Mouse (Mus musculus) lung, postnatal 25 days (tissue): Measurements from ENCODE around the gene Spon1.

ENCODE experiments used
- DNase-seq: peaks from one replicate; pipeline ENCODE4 v3.0.0; 2022; ENCODE audit warnings: low spot score

Gene Spon1

DNA sequence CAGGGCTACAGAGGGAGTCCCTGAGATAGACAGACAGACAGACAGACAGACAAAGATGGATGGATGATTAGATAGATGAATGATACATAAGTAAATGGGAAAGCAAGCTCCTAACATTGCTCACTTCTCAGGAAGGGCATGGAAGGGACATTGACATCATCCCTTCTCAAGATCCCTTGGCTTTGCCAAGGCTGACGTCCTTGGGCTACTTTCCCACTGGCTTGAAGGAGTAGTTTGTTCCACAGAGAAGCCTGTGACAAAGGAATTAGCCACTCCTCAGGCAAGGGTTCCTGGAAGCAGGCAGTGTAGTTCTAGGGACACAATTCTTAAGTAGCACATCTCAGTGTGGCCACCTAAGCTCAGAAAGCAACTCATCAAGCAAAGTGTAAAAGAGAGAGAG is 296.7 kb downstream of the Spon1 start:
- no peak for DNase-seq

DNA sequence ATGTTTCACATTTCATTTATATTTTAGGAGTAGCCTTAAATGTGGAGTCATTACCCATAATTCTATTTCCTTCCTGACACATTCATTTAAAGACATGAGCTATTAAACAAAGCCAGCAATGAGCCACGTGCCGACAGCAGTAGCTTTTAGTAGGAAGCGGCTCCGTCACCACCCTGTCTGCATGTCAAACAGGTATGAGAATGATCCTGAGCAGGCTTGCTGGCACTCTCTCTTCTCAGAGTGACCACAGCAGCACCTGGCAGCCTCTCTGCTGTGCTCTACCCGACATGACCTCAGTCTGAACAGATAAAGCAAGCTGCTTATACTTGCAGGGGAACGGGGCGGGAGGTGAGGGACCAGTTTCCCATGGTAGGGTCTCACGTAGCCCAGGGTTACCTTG is 297.7 kb downstream of the Spon1 start:
- no peak for DNase-seq

DNA sequence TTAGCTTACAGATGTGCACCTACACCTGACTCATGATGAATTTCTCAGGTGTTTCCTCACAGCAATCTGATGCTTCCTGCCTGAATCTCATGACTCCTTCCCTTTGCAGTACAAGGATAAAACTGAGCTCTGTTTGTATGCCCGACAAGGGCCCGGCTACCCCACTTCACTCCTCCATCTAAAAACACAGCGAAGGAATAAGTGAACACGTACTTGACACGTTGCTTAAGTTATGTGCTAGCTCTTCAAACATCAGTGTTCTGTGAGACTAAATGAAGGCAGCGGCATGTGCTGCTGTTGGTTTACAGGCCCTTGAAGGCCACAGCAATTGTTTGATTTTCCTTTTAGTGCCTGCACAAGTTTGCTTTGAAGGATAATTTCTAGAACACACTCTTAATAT is 298.2 kb downstream of the Spon1 start:
- DNase-seq = no peak

DNA sequence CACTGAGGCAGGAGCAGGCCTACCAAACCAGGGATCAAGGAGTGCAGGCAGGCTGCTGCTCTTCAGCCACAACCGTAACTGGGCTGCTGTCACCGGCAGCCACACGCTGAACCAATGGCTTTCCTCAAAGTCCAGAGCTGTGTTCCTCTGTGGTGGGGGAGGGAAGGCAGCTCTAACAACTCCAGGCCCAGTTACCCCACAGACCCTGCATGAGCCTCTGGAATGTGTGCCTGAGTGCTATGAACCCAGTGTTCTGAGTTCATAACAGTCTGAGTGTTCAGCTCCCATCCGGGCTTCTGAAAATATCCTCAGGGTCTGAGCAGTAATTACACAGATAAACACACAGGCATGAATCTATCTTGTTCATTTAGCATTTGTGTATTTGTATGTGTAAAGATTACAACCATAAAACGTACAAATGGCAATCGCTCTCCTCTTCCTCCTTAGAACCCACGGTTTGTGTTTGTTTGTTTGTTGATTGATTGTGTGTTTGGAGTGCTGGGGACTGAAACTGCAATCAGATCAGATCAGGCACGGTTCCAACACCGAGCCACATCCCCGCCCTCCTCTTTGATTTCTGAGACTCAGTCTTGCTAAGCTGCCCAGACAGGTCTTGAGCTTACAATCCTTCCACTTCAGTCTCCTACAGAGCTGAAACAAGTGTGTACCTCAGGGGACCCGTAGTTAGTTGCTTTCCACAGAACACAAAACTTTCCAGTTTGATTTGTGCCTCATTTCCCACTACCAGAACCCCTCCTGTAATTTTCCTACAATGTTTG is 299.8 kb downstream of the Spon1 start:
- no peak for DNase-seq

DNA sequence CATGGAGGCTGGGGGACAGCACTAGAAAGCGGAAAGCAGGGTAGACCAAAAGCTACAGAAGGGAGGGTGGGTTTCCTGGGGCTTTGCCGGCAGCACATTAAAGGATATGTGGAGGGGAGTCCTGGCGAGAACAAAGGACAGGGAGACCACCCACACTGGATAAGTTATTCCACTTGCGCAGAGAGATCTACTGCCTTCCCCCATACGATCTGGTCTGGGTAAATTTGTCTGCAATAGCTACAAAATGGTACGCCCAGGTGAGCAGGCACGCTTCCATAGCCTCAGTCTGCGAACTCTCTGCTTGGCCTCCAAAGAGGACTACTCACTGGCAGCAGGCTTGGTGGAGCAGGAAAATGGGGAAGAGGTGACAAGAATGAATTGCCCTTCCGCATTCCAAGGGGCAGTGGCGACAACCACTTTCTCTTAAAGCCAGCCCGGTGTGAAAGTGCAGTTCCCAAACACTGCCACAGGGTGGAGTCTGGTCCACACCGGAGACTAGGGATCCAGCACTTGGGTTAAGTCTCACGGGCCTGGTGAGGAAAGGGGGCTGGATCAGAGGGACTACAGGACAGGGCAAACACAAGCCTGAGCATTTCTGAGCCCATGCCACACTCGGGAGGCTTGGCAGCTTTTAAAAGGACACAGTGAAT is 300.9 kb downstream of the Spon1 start:
- peak; percentile 93 for DNase-seq

DNA sequence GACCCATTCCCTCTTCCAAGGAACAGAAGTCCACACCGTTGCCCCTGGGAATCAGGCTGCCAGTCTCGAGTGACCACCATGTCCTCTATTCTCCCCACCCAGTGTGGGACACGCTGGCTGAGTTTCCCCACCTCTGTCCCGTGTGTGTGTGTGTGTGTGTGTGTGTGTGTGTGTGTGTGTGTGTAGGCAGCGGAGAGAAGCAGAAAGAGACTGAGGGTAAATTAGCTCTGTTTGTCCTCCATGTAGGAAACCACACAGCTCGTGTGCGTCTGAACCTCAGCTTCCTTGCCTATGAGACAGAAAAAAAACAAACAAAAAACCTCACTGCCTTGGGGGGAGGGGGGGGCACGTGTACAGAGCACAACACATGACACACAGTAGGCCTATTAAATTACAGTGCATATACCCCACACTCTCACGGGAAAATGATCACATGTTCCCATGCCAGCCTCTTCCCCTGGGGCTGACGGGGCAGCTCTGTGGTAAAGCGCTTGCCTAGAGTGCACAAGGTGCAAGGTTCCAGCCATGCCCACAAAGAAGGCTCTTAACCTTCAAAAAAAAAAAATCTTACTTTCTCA is 303.2 kb downstream of the Spon1 start:
- DNase-seq = no peak

DNA sequence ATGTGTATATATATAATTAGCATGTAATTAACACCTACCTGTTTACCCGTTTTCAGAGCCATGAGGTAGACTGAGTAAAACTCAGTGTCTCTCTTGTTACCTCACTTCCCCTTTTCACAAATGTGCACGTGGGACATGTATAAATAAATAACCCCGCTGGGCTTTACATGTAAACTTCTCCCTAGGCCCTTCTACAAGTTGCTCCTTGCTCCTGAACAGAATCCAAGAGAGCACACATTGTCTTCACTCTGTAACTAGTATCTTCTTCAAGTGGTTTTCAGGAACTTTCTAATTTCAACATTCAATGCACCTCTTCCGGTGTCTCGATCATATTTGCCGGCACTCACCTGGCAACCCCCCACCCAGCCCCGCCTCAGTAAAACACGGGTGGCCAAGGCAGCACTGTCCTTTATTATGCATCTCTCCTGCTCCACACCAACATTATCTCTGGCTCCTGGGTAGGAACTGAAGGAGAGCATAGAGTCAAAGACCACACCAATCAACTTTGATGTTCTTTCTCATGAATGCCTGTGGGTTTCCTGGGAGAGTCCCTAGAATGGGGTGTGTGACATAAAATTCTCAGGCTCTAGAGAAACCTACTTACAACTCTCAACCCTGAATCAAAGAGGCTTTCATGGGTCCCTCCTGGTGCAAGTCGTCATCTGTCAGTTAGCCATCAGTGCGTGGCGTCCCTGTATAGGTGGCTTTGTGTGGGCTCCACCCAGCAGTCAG is 304.1 kb downstream of the Spon1 start:
- DNase-seq = no peak

DNA sequence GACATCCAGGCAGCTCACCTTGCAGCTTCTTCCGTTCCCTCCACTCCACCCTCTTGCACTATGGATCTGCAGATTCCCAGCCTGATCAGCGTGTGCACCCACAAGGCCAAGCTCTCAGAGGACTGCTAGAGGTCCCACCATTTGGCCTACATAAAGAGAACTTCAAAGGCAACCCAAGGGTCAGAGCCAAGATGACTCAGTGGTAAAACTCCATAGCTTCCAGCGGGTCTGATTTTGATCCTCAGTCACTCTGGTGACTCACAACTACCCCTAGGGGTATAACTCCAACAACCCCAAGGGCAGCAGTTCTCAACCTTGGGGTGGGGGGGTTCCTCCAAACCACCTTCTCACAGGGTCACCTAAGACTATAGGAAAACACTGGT is 304.7 kb downstream of the Spon1 start:
- no peak for DNase-seq

DNA sequence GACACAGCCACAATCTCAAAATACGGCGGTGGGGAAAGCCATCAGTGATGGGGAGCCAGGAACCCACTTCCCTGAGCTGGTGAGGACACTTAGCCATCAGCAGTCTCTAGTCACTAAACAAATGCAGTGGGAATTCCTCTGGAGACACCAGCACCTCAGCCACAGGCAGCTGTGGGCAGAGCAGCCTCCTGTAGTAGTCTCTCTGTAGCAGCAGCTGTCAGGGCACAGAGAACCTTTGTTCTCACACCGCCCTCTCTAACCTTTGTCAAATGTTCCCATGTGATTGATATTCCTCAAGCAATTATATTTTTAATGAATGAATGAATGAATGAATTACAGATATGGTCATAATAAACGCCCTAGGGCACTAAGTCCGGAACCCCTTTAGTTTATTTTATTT is 305.6 kb downstream of the Spon1 start:
- DNase-seq = no peak

DNA sequence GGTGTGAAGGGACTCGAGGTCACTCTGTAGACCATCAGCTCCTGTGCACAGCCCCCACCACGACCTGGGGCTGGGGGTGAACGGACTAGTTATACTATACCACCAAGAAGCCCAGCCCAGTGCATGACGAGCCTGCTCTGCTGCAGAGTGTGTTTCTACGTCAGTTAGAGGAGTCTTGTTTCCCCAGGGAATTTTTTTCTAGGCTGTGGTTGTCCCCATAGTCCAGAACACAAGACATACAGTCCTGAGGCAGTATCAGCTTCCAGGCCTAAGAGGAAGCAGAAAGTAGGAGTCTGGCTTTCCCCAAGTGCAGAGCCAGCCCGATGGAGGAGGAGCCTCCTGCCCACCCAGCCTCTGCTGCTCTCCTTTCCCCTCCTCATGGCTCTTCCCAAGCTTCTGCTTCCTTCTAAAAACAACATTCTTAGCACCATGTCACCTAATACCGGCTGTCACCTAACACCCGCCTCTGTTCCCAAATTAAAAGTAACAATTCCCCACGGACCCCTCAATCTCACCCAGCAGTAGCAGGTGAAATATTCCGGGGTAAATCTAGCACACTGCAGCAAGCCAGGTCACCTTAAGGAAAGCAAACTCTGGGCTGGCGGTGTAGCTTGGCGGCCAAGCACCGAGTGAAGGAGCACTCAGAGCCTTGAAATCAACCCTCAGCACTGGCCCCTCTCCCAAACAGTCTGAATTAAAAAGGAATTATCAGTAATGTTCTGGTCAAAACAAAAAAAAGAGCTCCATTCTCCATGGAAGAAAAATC is 306.2 kb downstream of the Spon1 start:
- no peak for DNase-seq

DNA sequence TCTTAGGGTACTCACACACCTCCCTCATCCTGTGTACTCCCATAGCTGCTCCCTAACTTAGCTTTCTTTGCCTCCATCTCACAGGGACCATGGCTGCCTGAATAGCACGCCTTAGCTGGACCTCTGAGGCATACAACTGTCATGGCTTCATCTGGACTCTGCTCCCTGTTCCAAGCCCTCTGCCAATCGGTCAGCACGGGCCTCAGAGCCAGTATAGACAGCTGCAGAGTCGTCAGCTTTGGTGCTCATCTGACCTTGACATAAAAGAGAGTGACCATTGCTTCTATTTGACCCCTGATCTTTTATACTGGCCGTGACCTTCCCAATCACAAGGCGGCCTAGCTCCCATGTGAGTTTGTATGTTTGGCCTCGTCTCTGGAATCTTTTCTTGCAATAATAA is 308.3 kb downstream of the Spon1 start:
- DNase-seq = no peak

DNA sequence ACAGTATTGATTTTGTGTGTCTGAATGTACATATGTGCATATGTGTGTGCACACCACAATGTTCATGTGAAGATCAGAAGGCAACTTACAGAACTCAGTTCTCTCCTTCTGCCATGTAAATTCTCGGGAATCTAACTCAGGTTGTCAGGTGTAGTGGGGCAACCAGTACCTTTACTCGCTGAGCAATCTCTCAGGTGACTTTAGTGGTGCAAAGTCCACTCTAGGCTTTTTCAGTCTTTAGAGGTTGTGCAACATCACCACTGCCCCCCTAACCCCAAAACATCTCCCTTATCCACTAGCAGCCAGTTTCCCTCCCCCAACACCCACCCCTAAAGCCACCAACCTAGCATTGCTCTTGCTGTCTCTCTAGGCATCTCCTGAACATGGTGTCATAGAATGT is 308.8 kb downstream of the Spon1 start:
- no peak for DNase-seq

DNA sequence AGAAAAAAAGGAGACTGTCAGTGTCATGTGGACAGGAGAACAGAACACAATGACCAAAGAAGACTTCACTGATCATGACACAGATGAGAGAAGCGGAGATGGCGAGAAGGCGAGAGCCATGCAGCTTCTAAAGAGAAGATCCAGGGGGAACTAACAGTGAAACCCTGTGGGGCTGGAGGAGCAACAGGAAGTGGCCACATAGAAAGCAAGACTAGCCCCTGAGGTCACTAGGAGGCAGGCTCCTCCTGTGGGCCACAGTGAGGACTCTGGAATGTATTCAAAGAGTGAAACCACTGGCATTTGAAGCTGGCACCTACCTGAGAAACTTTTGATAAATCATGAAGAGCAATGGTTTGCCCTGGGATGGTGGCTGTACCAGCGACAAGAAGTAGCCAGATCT is 313.5 kb downstream of the Spon1 start:
- DNase-seq = no peak

DNA sequence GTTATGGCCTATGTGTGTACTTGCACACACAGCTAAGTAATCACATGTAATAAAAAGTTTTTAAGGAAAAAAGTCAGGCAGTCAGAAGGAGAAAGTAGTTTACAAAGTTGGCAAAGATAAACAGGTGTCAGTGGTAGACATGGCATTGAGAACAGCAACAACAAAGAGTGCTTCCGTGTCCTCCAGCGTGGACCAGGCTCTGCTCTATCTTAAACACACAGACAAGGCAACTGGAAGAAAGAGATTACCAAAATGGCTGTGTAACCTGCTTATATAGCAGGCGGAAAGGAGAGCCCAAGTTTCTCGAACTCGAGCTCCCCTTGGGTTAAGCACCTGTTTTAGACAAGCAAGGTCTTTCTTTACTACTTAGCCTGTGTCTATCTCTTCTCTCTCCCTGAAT is 314.5 kb downstream of the Spon1 start:
- no peak for DNase-seq

DNA sequence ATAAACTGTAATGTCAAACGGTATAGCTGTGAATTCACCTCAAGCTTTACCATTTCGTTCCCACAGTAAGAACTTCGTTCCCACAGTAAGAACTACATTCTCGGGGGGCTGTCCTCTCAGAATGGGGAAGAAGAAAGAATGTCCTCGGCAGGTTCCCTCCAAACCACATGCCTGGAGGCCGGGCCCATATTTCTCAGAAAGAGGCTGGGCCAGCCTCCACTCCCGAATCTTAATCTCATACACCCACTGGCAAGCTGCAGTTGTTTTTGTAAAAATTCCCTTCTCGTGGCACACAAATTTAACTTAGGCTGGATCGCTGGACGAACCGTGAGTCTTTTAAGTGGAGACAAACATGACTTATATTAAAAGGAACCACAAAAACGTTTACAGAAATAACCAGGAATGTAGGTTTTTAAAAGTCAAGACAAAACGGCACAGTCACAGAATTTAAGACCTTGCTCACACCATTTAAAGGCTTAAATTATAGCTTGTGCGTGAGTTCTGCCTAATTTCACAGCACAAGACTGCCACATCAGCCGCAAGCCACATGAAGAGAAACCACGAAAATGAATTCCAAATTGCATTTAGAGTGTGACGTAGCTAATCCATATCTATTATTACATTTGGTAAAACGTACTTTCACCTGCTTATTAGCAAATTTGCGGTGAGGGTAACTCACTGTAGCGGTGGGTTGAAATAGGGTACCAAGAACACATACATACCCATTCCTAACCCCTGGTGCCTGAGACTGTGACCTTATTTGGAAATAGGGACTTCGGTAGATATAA is 316.0 kb downstream of the Spon1 start:
- no peak for DNase-seq

DNA sequence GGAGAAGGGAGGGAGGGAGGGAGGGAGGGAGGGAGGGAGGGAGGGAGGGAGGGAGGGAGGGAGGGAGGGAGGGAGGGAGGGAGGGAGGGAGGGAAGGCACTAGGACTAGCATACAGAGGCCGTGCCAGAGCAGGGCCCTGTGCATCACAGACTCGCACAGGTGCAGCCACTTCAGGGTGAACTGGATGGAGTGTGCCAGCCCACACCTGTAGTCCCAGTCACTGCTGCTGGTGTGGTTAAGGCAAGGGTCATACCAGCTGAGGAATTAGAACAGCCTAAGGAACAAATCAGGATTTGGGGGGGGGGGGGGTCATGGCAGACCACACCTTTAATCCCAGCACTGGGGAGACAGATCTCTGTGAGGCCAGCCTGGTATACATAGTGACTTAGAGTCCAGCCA is 317.3 kb downstream of the Spon1 start:
- no peak for DNase-seq

DNA sequence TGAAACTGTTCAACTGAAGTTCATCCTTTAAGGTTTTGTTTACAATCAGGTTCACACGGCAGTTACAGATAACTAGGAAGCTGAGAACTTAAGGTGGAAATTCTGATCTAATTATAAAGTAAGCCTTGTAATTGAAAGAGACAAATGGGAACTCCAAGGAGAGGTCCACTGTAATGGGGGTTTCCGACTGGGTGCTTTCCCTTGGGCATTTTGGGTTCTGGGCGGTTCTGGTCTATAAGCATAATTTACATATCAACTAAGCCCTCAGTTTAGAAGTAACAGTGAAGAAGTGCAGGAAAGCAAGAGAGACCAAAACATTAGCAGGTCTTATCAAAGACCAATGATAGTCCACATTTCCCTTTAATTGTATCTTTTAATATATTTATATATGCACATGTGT is 318.0 kb downstream of the Spon1 start:
- no peak for DNase-seq

DNA sequence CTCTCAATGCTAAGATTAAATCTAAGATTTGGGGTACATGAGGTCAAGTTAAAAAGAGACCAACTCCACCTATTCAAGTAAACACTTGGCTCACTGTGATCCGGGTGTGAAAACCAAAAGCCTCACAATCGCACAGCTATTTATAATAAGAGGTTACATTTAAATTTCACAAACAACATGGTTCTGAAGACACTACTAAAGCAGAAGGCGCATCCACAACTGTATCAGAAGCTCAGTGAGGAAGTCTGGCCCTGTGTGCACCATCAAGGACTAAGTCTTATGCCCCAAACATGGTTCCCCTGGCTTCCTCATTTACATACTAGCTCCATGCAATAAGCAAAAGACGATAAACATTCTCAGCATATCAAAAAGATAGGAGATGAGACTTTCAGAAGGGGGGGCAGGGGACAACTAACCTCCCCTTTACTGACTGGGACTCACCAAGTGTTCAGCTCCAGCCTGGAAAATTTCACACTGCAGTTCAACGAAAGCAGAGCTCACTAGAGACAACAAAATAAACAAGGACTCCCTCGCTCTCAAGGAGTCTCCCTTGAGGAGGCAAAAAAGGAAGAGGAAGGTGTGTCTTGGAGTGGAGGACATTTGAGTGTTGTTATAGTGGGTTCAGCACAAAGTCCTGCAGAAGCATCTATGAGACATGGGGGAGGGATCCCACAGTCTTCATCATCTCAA is 320.4 kb downstream of the Spon1 start:
- no peak for DNase-seq

DNA sequence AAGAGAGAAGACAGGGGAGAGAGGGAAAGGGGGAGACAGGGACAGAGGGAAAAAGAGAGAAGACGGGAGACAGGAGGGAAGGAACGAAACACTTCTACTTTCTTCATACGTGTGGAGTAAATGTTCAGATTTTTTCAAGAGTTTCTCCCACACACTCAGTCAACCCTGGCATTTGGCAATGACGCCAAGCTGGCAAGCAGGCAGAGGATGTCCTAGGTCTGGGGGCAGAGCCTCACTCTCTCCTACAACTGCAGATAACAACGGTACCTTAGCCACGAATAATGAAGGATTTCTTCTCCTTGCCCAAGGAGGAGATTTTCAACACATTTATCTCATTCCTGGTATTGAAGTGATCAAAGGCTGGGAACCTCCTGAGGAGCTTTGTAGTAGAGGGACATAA is 321.5 kb downstream of the Spon1 start:
- no peak for DNase-seq

DNA sequence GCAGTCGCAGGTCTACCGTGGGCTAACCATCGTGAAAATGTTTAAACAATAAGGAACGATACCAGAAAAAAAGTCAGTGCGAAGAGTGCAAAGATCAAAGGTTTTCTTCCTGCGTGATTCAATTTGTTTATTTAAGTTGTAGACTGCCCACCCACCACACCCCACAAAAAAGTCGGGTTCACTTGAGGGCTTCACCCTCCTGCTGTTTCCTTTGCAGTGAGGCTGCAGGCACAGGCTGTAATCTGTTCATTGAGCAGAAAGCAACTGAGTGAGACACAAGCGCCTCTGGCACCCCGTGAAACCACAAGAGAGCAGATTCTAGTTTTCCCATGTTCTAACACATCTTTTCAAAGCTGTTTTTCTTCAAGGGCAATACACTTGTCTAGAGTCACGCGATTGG is 322.2 kb downstream of the Spon1 start:
- DNase-seq = no peak

DNA sequence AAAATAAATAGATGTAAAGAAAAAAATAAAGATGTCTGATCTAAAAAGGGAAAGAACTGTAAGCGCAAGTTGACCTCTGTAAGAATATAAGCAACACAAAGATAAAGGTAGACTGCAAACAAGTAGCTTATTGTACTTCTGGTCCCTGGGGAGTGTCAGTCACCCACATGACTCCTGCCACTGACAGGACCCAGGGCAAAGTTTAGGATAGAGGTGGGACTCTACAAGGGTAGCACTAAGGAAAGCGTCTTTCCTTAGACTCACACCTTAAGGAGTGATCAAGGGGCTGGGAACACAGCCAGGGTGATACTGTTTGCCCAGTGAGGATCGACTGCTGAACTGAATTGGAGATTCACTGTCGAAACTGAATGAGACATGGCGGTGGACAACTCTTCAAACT is 323.1 kb downstream of the Spon1 start:
- DNase-seq = no peak
